Mouse (Mus musculus): Measurements from ENCODE around the gene Dusp11.
"Not testable (repeated sequence)": the region's sequence is repeated elsewhere in the genome, so short reads cannot be mapped to it uniquely, and the experiment has no call there.

The Dusp11 gene

GRCm38 (mm10) chr6:85961101-85962091 is at the start of gene Dusp11:
Gene Dusp11 (minus strand): TSS chr6:85961667.
- DNase-seq (ENCODE audit: inconsistent age in 2 of 2, low spot score in 1 of 2), result peak; percentile 95 to 98

DNA sequence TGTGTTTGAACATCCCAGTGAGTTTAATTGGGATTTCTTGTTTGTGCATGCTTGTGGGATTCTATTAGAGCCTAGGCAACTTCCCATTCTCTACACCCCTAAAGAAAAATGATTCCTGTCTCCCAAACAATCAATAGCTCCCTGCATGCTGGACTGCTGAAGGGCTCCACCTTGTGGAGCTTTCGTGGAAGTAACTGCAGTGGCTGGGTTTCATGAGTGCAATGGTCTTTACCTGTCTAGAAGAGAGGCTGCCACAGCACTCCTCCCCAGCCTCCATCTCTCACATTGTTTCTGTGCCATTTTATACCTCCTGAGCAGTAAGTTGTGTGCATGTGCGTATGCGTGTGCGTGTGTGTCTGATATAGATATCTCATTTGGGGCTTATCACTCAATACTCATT is 48.5 kb upstream of the Dusp11 start:
- DNase-seq (ENCODE audit: inconsistent age in 2 of 2, low spot score in 1 of 2), result peak; percentile 55 to 80

DNA sequence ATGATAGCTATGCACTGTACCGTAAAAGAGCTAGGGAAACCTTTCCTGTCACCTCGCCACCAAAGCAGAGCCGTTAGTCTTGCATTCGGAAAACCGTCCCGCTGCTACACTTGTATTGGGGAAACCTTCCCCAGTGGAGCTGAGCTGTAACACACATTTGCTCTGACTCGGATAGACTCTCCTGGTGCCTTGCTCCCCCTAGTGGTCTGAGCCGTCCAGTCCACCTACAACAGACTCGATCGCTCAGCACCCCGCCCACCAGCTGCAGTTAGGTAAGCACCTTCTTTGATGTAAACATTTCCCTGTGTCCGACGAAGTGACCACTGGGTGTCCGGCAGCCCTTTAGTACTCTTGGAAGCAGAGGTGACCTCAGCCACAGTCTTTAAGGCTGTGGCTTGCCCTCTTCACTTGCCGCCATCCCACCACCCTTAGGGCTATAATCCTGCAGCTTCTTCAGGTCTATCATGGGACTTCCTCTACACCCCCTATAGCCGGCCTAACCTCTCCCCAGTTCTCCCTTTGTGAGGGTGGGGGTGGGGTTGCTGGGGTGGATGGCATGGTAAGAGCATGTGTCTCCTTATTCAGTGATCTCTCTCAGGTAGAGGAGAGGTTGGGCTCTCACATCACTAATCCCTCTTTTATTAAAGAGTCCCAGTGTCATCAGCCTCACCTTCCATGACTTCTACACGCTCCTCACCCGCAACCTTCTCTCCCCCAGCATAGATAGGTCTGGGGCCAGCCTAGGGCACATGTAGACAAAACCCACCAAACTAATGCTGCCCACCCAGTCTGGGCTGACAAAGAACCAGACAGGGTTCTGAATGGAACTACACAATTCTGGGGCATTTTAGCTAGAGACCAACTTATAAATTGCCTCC is 43.0 kb upstream of the Dusp11 start:
- peak; percentile 76 to 88 for DNase-seq (ENCODE audit: inconsistent age in 2 of 2, low spot score in 1 of 2)

DNA sequence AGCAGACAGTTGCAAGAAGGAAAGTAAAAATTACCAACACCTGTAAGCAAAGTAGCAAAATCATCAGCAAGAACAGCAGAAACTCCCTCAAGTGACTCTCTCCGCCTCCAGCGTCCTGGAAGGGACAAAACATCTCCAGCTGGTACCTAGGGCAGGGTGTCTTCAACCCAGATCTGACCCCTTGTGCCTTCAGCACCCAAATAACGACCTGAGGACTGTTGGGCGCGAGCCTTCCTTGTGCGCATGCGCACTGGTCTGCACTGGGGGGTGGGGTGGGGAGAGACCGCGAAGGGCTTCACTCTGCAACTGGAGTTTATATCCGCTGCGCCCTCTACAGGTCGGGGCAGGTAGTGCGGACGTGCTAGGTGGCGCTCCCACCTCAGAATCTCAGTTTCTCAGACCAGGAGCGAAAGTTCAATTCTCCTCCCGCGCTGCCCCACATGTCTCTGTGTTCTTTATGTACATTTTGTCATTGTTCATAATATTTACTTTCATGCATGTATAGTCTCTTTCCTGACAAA is 42.0 kb upstream of the Dusp11 start:
- DNase-seq (ENCODE audit: inconsistent age in 2 of 2, low spot score in 1 of 2), result peak in 1 of 2 experiments; percentile 41

GRCm38 (mm10) chr6:85990774-85991173 is 29.3 kb upstream of the Dusp11 start:
- not testable (repeated sequence) for DNase-seq (ENCODE audit: inconsistent age in 2 of 2, low spot score in 1 of 2)

GRCm38 (mm10) chr6:85989570-85989969 is 28.1 kb upstream of the Dusp11 start:
- DNase-seq (ENCODE audit: inconsistent age in 2 of 2, low spot score in 1 of 2), result not testable (repeated sequence)

- DNase-seq (ENCODE audit: inconsistent age in 2 of 2, low spot score in 1 of 2), result no peak
Measured at GRCm38 (mm10) chr6:85984351-85984750, 22.9 kb upstream of the Dusp11 start.

DNA sequence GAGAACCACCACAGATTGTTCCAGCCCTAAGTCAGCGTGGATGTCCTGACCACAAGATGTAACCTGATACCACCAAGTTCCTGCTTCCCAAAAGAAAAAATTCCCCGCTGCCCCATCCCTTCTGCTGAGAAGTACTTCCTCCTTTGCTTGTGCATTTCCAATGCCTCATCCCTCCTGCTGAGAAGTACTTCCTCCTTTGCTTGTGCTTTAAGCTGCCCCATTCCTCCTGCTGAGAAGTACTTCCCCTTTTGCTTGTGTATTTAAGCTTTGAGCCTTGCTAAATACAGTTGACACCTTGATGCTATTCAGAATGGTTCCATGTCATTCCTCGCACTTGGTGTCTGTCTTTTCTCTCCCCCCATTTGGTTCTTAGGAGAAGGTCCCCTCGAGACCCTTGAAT is 17.3 kb upstream of the Dusp11 start:
- not testable (repeated sequence) for DNase-seq (ENCODE audit: inconsistent age in 2 of 2, low spot score in 1 of 2)

DNA sequence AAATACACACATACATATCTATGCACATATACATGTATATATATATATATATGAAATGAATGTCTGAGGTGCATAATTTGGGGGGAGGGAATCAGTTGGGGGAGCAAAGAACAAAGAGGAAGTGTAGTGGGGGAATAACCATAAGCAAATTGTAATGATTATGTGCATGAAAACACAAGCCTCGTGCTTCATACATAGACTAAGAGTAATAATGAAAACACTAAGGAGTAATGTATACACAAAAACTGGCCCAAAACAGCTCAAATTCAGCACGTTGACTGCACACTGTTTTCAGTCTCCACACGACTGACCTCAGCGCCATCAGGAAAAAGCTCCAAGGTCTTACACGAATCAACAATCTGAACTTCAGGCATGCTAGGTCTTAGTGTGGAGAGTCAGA is 14.8 kb upstream of the Dusp11 start:
- no peak for DNase-seq (ENCODE audit: inconsistent age in 2 of 2, low spot score in 1 of 2)

DNA sequence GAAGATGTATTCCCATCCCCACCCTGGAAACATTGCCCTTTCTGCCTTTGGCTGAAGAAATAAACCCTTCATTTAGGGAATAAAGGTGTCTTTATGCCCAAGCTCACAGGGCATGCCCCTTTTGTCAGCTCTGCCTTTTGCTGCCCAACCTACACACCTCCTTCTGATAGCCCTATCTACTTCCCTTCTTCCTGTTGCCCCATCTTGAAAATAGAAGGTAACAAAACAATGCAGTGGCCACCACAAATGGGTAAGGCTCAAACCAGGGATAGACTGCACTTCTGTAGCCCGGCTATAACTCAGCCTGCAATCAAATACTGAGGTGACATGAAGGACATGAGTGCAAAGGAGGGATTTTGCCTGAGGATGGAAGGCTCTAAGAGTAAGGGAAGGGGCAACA is 14.3 kb upstream of the Dusp11 start:
- no peak for DNase-seq (ENCODE audit: inconsistent age in 2 of 2, low spot score in 1 of 2)

DNA sequence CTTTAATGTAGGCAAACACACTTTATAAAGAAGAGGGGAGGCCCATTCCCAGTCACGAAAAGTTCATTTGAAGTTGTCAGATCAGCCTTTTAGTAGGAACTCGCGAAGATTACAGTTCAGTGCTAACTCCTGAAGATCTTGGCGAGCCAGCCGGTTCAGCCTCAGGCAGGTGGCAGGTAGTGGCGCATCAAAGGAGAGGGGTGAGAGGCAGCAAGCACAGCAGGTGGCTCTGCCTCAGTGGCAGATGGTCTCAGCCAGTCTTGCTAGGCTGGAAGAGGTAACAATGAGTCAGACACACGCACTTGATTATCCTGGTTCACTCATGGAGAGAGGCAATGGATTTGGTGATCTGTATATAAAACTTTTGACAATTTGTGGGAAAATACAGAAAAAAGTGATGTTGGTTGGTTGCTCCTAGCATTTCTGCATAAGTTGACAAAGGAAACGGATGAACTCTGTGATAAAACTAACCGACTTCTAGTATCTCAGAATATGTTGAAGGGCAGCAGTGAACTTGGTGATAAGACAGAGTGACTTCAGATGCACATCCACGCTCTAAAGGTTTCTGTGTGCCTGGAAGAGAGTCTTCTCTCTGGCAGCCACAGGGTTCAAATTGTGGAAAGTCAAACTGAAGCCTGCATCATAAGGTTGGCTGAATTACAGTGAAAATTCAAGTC is 13.6 kb upstream of the Dusp11 start:
- DNase-seq (ENCODE audit: inconsistent age in 2 of 2, low spot score in 1 of 2), result no peak

DNA sequence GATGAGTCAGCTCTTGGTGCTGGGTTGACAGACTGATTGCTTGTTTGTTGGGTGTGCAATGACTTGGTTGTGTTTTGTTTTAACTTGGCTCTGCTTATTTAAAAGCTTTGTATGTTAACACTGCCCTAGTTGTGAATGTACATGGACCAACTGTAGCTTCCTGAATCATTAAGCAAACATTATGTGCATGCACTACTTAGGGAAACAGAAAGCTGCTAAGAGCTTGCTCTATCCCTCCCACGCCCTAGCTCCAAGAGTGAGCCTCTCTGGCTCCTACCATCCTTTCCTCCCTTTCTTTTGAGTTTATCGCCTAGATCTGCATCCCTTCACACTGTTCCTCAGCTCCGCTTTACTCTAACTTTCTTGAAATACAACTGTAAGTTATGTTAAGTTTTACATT is 11.9 kb upstream of the Dusp11 start:
- no peak for DNase-seq (ENCODE audit: inconsistent age in 2 of 2, low spot score in 1 of 2)

DNA sequence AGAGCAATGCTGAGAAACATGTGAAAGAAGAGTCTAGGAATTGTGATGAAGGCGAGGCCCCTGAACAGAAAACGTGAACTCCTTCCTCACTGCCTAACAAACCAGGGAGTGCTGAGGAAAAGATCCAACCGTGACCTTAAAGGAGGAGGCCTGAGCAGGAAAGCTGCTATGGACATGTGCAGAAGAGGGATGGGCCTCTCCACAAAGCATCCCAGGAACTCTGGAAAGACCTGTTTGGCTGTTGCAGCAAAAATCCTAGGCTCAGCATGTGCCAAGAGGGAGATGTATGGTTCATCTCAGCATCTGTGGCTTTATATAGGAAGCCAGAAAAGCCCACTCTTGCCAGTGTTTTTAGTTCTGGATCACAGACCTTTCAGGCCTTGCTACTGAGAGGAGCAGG is 11.2 kb upstream of the Dusp11 start:
- DNase-seq (ENCODE audit: inconsistent age in 2 of 2, low spot score in 1 of 2), result no peak

DNA sequence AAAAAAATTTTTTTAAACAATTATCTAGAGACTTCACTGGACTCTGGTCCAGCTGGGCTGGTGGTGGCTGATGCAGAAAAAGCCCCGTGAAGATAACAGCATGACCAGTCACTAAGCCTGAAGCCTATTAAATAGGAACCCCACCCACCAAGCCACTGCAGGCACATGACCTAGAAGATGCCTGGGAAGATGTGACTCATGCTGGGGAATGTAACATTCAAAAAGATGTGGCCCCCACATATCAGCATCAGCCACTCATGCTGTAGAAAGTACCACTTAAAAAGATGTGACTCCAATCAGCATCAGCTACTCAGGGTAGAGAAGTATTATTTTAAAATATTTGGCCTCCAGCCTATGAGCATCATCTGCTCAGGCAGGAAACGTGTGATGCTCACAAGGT is 8.4 kb upstream of the Dusp11 start:
- no peak for DNase-seq (ENCODE audit: inconsistent age in 2 of 2, low spot score in 1 of 2)

GRCm38 (mm10) chr6:85966686-85967085 is 5.2 kb upstream of the Dusp11 start:
- DNase-seq (ENCODE audit: inconsistent age in 2 of 2, low spot score in 1 of 2), result no peak

DNA sequence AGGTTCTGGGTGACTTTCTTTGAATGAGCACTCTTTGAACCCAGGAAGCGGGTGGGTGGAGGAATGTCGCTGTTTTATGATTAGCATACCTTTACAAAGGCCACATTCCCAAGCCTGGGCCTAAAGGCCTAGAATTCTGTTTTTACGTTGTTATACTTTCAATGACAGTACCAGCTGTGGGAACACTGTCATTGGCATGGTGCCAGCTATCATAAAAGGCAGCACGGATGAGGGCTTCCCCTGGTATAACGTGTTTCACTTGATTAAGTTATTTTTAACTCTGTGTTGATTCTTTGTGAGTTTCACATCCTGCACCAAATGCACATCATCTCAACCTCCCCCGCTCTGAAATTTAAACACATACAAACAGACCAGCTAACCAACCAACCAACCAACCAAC is 4.6 kb upstream of the Dusp11 start:
- DNase-seq (ENCODE audit: inconsistent age in 2 of 2, low spot score in 1 of 2), result not testable (repeated sequence)

- DNase-seq (ENCODE audit: inconsistent age in 2 of 2, low spot score in 1 of 2), result peak in 1 of 2 experiments; percentile 68
Measured at GRCm38 (mm10) chr6:85957581-85957980, 3.9 kb downstream of the Dusp11 start.

- no peak for DNase-seq (ENCODE audit: inconsistent age in 2 of 2, low spot score in 1 of 2)
Measured at GRCm38 (mm10) chr6:85948549-85948948, 12.9 kb downstream of the Dusp11 start.

- no peak for DNase-seq (ENCODE audit: inconsistent age in 2 of 2, low spot score in 1 of 2)
Measured at GRCm38 (mm10) chr6:85942469-85942868, 19.0 kb downstream of the Dusp11 start.

DNA sequence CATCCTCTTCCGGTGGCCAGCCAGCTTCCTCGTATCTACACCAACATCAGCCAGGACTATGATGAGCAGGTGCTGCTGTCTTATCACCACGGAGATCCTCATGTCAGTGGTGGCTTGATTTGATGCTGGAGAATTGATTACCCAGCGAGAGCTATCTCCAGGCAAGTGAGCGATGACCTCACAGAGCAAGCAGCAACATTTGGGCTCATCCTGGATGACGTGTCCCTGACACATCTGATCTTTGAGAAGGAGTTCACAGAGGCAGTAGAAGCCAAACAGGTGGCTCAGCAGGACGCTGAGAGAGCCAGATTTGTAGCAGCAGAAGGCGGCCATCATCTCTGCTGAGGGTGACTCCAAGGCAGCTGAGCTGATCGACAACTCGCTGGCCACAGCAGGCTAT is 22.8 kb downstream of the Dusp11 start:
- DNase-seq (ENCODE audit: inconsistent age in 2 of 2, low spot score in 1 of 2), result peak in 1 of 2 experiments; percentile 58

Measured in adrenal gland, adult (tissue).